Mouse (Mus musculus) CH12.LX (cell line): ENCODE measurements around the gene Ffar1.

Source experiments
- CTCF ChIP-seq, 2 experiments: IDR thresholded peaks in 1 of 2; conservative IDR thresholded peaks in 1 of 2; 2 replicates each; pipeline ENCODE4 v1.5.1; 2011 to 2012; ENCODE audit warnings: low read depth in 2 of 2, low read length in 2 of 2, improper control_type of control experiment in 1 of 2, inconsistent platforms in 1 of 2, mild to moderate bottlenecking in 1 of 2, moderate library complexity in 1 of 2
- HCFC1 ChIP-seq: IDR thresholded peaks from 2 replicates; pipeline ENCODE4 v1.6.1; 2012; ENCODE audit warnings: low read depth, mild to moderate bottlenecking, inconsistent platforms, low read length, improper control_type of control experiment
- MAX ChIP-seq: IDR thresholded peaks from 2 replicates; pipeline ENCODE4 v1.6.1; 2011; ENCODE audit warnings: low read length, improper control_type of control experiment
- MXI1 ChIP-seq: IDR thresholded peaks from 2 replicates; pipeline ENCODE4 v1.6.1; 2011; ENCODE audit warnings: mild to moderate bottlenecking, low read depth, low read length, improper control_type of control experiment
- POLR2A ChIP-seq: IDR thresholded peaks from 2 replicates; pipeline ENCODE4 v1.6.1; 2011; ENCODE audit warnings: low read depth, mild to moderate bottlenecking, improper control_type of control experiment, low read length
- SMC3 ChIP-seq: IDR thresholded peaks from 2 replicates; pipeline ENCODE4 v1.6.1; 2011; ENCODE audit warnings: low read depth, low read length, improper control_type of control experiment
- ZC3H11A ChIP-seq: IDR thresholded peaks from 2 replicates; pipeline ENCODE4 v1.6.1; 2012; ENCODE audit warnings: low read depth, mild to moderate bottlenecking, inconsistent platforms, low read length, improper control_type of control experiment
- ZKSCAN1 ChIP-seq: IDR thresholded peaks from 2 replicates; pipeline ENCODE4 v1.6.1; 2012; ENCODE audit warnings: low read depth, inconsistent platforms, low read length, improper control_type of control experiment, borderline replicate concordance
- ZNF384 ChIP-seq: IDR thresholded peaks from 2 replicates; pipeline ENCODE4 v1.6.1; 2012; ENCODE audit warnings: low read depth, low read length, improper control_type of control experiment, inconsistent platforms

- peak; percentile 24; the same call in 1 of the 2 replicates for TF ChIP-seq MAX
- TF ChIP-seq POLR2A, result peak; percentile 30; the same call in 1 of the 2 replicates
- TF ChIP-seq CTCF (conservative IDR thresholded peaks at IDR 0.05 in 1 of 2, IDR thresholded peaks at IDR 0.05 in 1 of 2; ENCODE audit: low read depth in 2 of 2, low read length in 2 of 2), result peak in 1 of 2 experiments; percentile 59; a peak in 2 of 4 replicates
- TF ChIP-seq ZNF384, result no peak; the same call in 1 of the 2 replicates
- TF ChIP-seq SMC3, result peak; percentile 7; the same call in 1 of the 2 replicates
- TF ChIP-seq MXI1, result peak; percentile 60
- TF ChIP-seq HCFC1, result no peak
- TF ChIP-seq ZC3H11A, result no peak
- TF ChIP-seq ZKSCAN1, result no peak
These were observed 26.3 kb upstream of the Ffar1 start for GRCm38 (mm10) chr7:30887568-30888188.
